Mouse (Mus musculus): ENCODE results near the gene Olfr710. TPM values are rescaled to one million over a fixed set of nuclear protein-coding genes. Genes with fewer than 3 reads are reported as not detected.

Gene Olfr710
- polyA plus RNA-seq (2017; shearing (Covaris generic)), result not detected

GRCm38 (mm10) chr7:106948212-106948611, at the start of gene Olfr710:
TSS of gene Olfr710 (minus strand) at chr7:106948312.

GRCm38 (mm10) chr7:106975353-106975752, 27.2 kb upstream of the Olfr710 start, which contains the start of gene Olfr711:
TSS of gene Olfr711 (minus strand) at chr7:106975453.

GRCm38 (mm10) chr7:106963837-106964236, 15.7 kb upstream of the Olfr710 start, which contains the start of gene Olfr6:
TSS of gene Olfr6 (minus strand) at chr7:106963937.

GRCm38 (mm10) chr7:106932119-106932518, 16.0 kb downstream of the Olfr710 start, which contains the start of gene Olfr709-ps1:
TSS of gene Olfr709-ps1 (minus strand) at chr7:106932219.

GRCm38 (mm10) chr7:106907676-106908075, 40.4 kb downstream of the Olfr710 start, which contains the start of gene Olfr1532-ps1:
TSS of gene Olfr1532-ps1 (plus strand) at chr7:106908001.

GRCm38 (mm10) chr7:106901141-106901540, 47.0 kb downstream of the Olfr710 start, which contains the start of gene Olfr707:
TSS of gene Olfr707 (minus strand) at chr7:106901241.

Other genes with a start within 250 kb of the Olfr710 start
- gene Olfr695, start 231.9 kb downstream of the Olfr710 start, polyA plus RNA-seq (2017; shearing (Covaris generic)), result not detected
- gene Olfr697, start 205.9 kb downstream of the Olfr710 start, polyA plus RNA-seq (2017; shearing (Covaris generic)), result not detected
- not detected for gene Olfr698, start 192.9 kb downstream of the Olfr710 start, polyA plus RNA-seq (2017; shearing (Covaris generic))
- not detected for gene Olfr699, start 155.1 kb downstream of the Olfr710 start, polyA plus RNA-seq (2017; shearing (Covaris generic))
- not detected for gene Olfr700, start 139.5 kb downstream of the Olfr710 start, polyA plus RNA-seq (2017; shearing (Covaris generic))
- gene Olfr701, start 134.2 kb downstream of the Olfr710 start, polyA plus RNA-seq (2017; shearing (Covaris generic)), result not detected
- not detected for gene Olfr702, start 114.4 kb downstream of the Olfr710 start, polyA plus RNA-seq (2017; shearing (Covaris generic))
- not detected for gene Olfr703, start 105.0 kb downstream of the Olfr710 start, polyA plus RNA-seq (2017; shearing (Covaris generic))
- 0.07 TPM for gene Olfr704, start 85.1 kb downstream of the Olfr710 start, polyA plus RNA-seq (2017; shearing (Covaris generic))
- not detected for gene Olfr705, start 71.4 kb downstream of the Olfr710 start, polyA plus RNA-seq (2017; shearing (Covaris generic))
- not detected for gene Olfr706, start 60.1 kb downstream of the Olfr710 start, polyA plus RNA-seq (2017; shearing (Covaris generic))
- gene Olfr707, start 47.1 kb downstream of the Olfr710 start, polyA plus RNA-seq (2017; shearing (Covaris generic)), result not detected
- not detected for gene Olfr1532-ps1, start 40.3 kb downstream of the Olfr710 start, polyA plus RNA-seq (2017; shearing (Covaris generic))
- not detected for gene Olfr709-ps1, start 16.1 kb downstream of the Olfr710 start, polyA plus RNA-seq (2017; shearing (Covaris generic))
- gene Olfr6, start 15.6 kb upstream of the Olfr710 start, polyA plus RNA-seq (2017; shearing (Covaris generic)), result not detected
- not detected for gene Olfr711, start 27.1 kb upstream of the Olfr710 start, polyA plus RNA-seq (2017; shearing (Covaris generic))
- not detected for gene Olfr2, start 57.8 kb upstream of the Olfr710 start, polyA plus RNA-seq (2017; shearing (Covaris generic))
- gene Olfr713, start 82.9 kb upstream of the Olfr710 start, polyA plus RNA-seq (2017; shearing (Covaris generic)), result not detected
- gene Olfr714, start 122.7 kb upstream of the Olfr710 start, polyA plus RNA-seq (2017; shearing (Covaris generic)), result not detected
- not detected for gene Olfr17, start 144.9 kb upstream of the Olfr710 start, polyA plus RNA-seq (2017; shearing (Covaris generic))
- gene Olfr715b, start 162.1 kb upstream of the Olfr710 start, polyA plus RNA-seq (2017; shearing (Covaris generic)), result not detected
- not detected for gene Olfr715, start 182.8 kb upstream of the Olfr710 start, polyA plus RNA-seq (2017; shearing (Covaris generic))
- gene Olfr716, start 190.0 kb upstream of the Olfr710 start, polyA plus RNA-seq (2017; shearing (Covaris generic)), result not detected
- gene Nlrp14, start 218.7 kb upstream of the Olfr710 start, polyA plus RNA-seq (2017; shearing (Covaris generic)), result not detected